Mouse (Mus musculus) embryonic fibroblast, embryonic 13.5 days (primary cell): ENCODE data around the gene Spag9. TPM values are rescaled to one million over a fixed set of nuclear protein-coding genes. Genes with fewer than 3 reads are reported as not detected.

Experiments used
- H3K27ac ChIP-seq: 2 replicates; pipeline ENCODE4 v1.5.1; 2012; ENCODE audit warnings: low read length, control low read depth, inconsistent platforms; ENCODE audit not compliant: insufficient read depth
- H3K4me1 ChIP-seq: 2 replicates; pipeline ENCODE4 v1.6.1; 2011; ENCODE audit warnings: low read length; ENCODE audit not compliant: control insufficient read depth, insufficient read depth
- H3K4me3 ChIP-seq: 2 replicates; pipeline ENCODE4 v1.5.1; 2011; ENCODE audit warnings: mild to moderate bottlenecking, control low read depth, low read length; ENCODE audit not compliant: insufficient read depth
- CTCF ChIP-seq: IDR thresholded peaks from 2 replicates; pipeline ENCODE4 v1.5.1; 2011; ENCODE audit warnings: mild to moderate bottlenecking, control low read depth, low read length, moderate library complexity, borderline replicate concordance; ENCODE audit not compliant: insufficient read depth
- POLR2A ChIP-seq: IDR thresholded peaks from 2 replicates; pipeline ENCODE4 v1.6.1; 2011; ENCODE audit warnings: low read depth, mild to moderate bottlenecking, control low read depth, low read length, moderate library complexity
- polyA plus RNA-seq: library from polyadenylated mRNA; stranded (reverse); fragments of >200 nt; gene quantifications from 2 replicates; pipeline ENCODE4 v1.2.4, GENCODE M21; 2011; ENCODE audit warnings: low read depth; ENCODE audit not compliant: missing spikeins, insufficient read length

The Spag9 gene
- 93.7 and 103 TPM in 2 replicates for polyA plus RNA-seq

- Histone ChIP-seq H3K4me1 (peaks cover 9% of the 10 kb centered on the region), H3K27ac (peak within 1 kb of the TSS; percentile 99), H3K4me3 (peak within 1 kb of the TSS; percentile 92)
- TF ChIP-seq CTCF (no peak), POLR2A (peak; percentile 89)
Observed at GRCm38 (mm10) chr11:93995720-93996305, at the start of gene Spag9. Spag9 (plus strand) TSS chr11:93996091.

- Histone ChIP-seq H3K4me3 (no peak overlapping the region), H3K4me1 (peaks cover 5% of the 10 kb centered on the region), H3K27ac (no peak overlapping the region)
- TF ChIP-seq CTCF (no peak), POLR2A (no peak; the same call in 1 of the 2 replicates)
Observed at GRCm38 (mm10) chr11:93948887-93949567, 46.9 kb upstream of the Spag9 start.

GRCm38 (mm10) chr11:93950045-93950444 lies 45.8 kb upstream of the Spag9 start:
- Histone ChIP-seq H3K27ac (no peak overlapping the region), H3K4me1 (peaks cover 6% of the 10 kb centered on the region), H3K4me3 (no peak overlapping the region)
- TF ChIP-seq POLR2A: no peak
- TF ChIP-seq CTCF: no peak

- Histone ChIP-seq H3K27ac (no peak overlapping the region), H3K4me1 (peaks cover 12% of the 10 kb centered on the region; the same call in 1 of the 2 replicates), H3K4me3 (peak overlapping the region; percentile 90)
- no peak for TF ChIP-seq POLR2A
- no peak for TF ChIP-seq CTCF
Observed at GRCm38 (mm10) chr11:93952376-93952775, 43.5 kb upstream of the Spag9 start.

DNA sequence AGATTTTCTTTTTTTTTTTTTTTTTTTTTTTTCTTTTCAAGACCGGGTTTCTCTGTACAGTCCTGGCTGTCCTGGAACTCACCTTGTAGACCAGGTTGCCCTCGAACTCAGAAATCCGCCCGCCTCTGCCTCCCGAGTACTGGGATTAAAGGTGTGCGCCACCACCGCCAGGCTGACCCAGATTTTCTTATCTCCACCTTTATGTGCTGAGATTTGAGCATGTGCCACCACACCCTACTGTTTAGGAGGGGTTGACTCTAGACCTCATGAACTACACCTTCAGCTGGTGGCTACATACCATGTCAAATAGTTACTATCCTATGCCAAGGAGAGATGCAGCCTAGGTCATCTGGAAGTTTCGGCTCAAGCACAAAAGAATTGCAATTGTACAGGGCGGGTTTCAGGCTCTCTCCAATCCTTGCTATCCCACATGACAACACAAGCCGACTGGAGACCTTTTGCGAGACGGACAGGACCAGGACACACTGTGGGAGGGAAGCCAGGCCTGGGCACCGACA lies 41.1 kb upstream of the Spag9 start:
- Histone ChIP-seq H3K4me3 (peak overlapping the region; percentile 90), H3K27ac (peak overlapping the region; percentile 95), H3K4me1 (peaks cover 12% of the 10 kb centered on the region; the same call in 1 of the 2 replicates)
- no peak for TF ChIP-seq CTCF
- TF ChIP-seq POLR2A: no peak

DNA sequence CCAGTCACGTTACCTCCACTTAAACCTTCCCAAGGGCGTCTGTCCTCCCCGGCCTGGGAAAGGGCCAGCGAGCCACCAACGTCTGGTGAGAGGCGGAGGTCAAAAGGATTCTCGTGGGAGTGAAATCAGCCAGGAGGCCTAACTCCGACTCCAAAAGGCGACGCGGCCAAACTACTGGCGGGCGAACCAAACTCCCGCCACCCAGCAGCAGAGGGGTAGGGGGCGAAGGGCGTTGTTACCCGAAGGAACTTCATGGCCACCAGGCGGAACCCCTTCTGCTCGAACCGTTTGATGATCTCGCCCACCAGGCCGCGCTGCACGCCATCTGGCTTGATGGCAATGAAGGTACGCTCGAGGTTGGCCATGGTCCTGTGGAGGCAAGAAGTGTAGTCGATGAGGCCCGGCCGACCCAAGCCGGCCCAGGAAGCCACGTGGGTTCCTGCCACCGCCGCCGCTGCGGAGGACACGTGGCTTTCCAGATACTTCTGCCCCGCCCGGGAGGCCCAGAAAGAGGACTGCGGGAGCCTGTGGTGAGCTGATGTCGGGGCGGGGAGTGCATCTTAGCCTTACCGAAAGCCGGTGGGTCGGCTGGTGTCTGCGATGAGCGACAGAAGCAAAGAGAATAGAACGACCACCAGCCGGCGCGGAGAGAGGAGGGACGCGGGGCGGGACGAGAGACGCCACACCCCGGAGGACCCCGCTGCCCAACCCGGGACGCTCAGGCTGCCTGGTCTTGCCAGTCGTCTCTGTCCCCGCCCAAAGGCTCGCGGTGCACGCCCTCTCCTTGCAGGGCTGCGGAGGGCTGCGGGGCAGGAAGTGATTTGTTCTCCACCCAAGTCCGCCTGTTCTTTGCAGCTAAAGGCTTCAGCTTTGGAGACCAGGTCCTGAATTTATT lies 40.4 kb upstream of the Spag9 start:
- TF ChIP-seq CTCF: no peak
- peak; percentile 80 for TF ChIP-seq POLR2A
- peaks cover 12% of the 10 kb centered on the region; the same call in 1 of the 2 replicates for H3K4me1 ChIP-seq

DNA sequence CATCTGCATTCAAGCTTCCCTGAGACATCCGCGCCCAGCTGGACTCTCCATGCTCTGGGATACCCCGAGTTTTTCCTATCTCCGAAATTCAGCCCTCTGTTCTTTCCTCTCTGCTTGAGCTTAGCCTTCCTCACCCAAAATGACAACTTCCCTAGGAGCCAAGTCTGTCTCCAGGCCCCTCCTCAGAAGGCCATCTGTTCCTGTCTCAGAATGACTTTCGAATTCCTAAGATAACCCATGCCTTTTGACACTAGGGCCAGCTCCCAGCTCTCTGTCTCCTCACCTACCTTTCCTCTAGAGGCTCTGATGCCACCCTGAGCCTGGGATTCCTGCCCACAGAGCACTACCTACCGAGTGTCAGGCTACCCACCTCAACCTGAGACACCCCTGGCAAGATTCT lies 39.7 kb upstream of the Spag9 start, which contains the start of gene Nme2:
Gene Nme2, minus strand, starts transcription at position 101 of the 400 bp plus-strand sequence.
- peak within 1 kb of the TSS; percentile 96 for H3K27ac ChIP-seq
- H3K4me3 ChIP-seq: peak within 1 kb of the TSS; percentile 90
- peaks cover 12% of the 10 kb centered on the region; the same call in 1 of the 2 replicates for H3K4me1 ChIP-seq
- TF ChIP-seq CTCF: no peak
- TF ChIP-seq POLR2A: no peak

More for the DNA sequence above, 40.4 kb upstream of the Spag9 start:
- H3K4me3 ChIP-seq: peak overlapping the region; percentile 90
- H3K27ac ChIP-seq: peak overlapping the region; percentile 96

DNA sequence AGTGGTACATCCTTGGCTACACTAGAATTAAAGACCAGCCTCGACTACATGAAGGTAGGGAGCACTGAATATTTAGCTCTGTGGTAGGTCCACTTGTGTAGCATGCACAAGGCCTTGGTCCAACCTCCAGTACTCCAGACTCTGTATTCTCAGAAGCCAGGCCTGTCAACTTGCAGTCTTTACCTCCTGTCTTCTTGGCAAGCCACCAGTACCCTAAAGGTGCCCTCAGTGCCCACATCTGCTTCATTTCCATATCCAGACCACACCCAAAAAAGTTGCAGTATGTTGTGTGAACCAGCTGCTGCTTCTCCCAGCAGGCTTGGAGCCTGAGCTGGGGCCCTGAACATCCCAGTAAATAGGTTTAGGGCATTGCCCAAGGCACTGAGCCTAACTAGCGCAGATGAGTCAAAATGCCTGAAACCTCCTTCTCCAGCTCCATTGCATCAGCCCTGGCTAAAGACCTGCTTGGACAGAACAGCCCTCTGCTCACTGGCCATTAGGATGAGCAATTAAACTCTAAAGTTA lies 38.8 kb upstream of the Spag9 start:
- peak overlapping the region; percentile 96 for H3K27ac ChIP-seq
- TF ChIP-seq CTCF (no peak), POLR2A (no peak; the same call in 1 of the 2 replicates)

DNA sequence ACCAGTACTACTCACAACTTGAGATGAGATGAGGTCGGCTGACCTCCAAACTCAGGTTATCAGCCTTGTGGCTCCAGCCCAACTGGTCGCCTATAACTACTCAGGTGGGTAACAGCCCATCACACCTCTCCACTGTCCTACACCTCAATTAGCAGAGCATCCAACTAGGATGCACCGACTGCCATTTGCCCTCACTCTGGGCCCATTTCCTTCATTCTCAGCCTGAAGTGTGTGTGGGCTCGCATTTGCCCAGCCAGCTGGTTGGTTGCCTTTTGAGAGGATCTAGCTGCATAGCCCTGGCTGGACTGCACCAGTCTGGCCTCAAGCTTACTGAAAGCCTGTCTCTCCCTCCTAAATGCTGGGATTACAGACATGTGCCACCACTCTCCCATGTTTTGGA lies 38.1 kb upstream of the Spag9 start:
- Histone ChIP-seq H3K4me1 (peaks cover 11% of the 10 kb centered on the region; the same call in 1 of the 2 replicates), H3K4me3 (no peak overlapping the region), H3K27ac (peak overlapping the region; percentile 96; the same call in 1 of the 2 replicates)
- no peak for TF ChIP-seq POLR2A
- no peak for TF ChIP-seq CTCF

More for the DNA sequence above, 38.8 kb upstream of the Spag9 start:
- H3K4me1 ChIP-seq: peaks cover 12% of the 10 kb centered on the region; the same call in 1 of the 2 replicates
- no peak overlapping the region for H3K4me3 ChIP-seq
